Mouse (Mus musculus): Measurements from ENCODE around the gene Ccdc85a.
"Not testable (repeated sequence)": the region's sequence is repeated elsewhere in the genome, so short reads cannot be mapped to it uniquely, and the experiment has no call there.

Gene Ccdc85a

GRCm38 (mm10) chr11:28422451-28423231, 161.5 kb downstream of the Ccdc85a start:
- DNase-seq (ENCODE audit: low spot score), result no peak

- DNase-seq (ENCODE audit: low spot score), result no peak
These were observed 168.3 kb downstream of the Ccdc85a start for GRCm38 (mm10) chr11:28415841-28416240.

GRCm38 (mm10) chr11:28409880-28410279, 174.2 kb downstream of the Ccdc85a start:
- DNase-seq (ENCODE audit: low spot score), result not testable (repeated sequence)

GRCm38 (mm10) chr11:28397166-28397565, 187.0 kb downstream of the Ccdc85a start:
- no peak for DNase-seq (ENCODE audit: low spot score)

GRCm38 (mm10) chr11:28375891-28376290, 208.2 kb downstream of the Ccdc85a start:
- no peak for DNase-seq (ENCODE audit: low spot score)

- DNase-seq (ENCODE audit: low spot score), result no peak
These were observed 209.5 kb downstream of the Ccdc85a start for GRCm38 (mm10) chr11:28374636-28375035.

- DNase-seq (ENCODE audit: low spot score), result not testable (repeated sequence)
These were observed 212.7 kb downstream of the Ccdc85a start for GRCm38 (mm10) chr11:28371381-28371780.

GRCm38 (mm10) chr11:28365929-28366244, 218.2 kb downstream of the Ccdc85a start:
- DNase-seq (ENCODE audit: low spot score), result no peak

GRCm38 (mm10) chr11:28365209-28365928, 218.8 kb downstream of the Ccdc85a start:
- no peak for DNase-seq (ENCODE audit: low spot score)

- DNase-seq (ENCODE audit: low spot score), result no peak
These were observed 240.7 kb downstream of the Ccdc85a start for GRCm38 (mm10) chr11:28343465-28343864.

- no peak for DNase-seq (ENCODE audit: low spot score)
These were observed 242.2 kb downstream of the Ccdc85a start for GRCm38 (mm10) chr11:28341887-28342286.

- not testable (repeated sequence) for DNase-seq (ENCODE audit: low spot score)
These were observed 244.6 kb downstream of the Ccdc85a start, which contains the start of gene Gm6685 for GRCm38 (mm10) chr11:28339224-28340150. Gm6685 (minus strand) TSS chr11:28339867.

All from MN1 (cell line).